Mouse (Mus musculus) heart, adult 18-20 months (tissue): ENCODE data around the gene S1pr3. TPM values are rescaled to one million over a fixed set of nuclear protein-coding genes. Genes with fewer than 3 reads are reported as not detected.

Source experiments
- DNase-seq, 2 experiments: peaks; one replicate each; pipeline ENCODE4 v3.0.0; 2021 to 2022; ENCODE audit warnings: mixed read lengths in 1 of 2
- long read RNA-seq, 2 experiments: library from polyadenylated mRNA; stranded (forward); transcript quantifications; one replicate each; pipeline ENCODE4 v2.0.0; 2021
- total RNA-seq, 2 experiments: library from RNA; stranded (reverse); gene quantifications; 2 replicates each; pipeline ENCODE4 v1.2.3; 2021

S1pr3 gene
- 10 to 100 TPM; 11.5 to 12.7 TPM for total RNA-seq
- long read RNA-seq, experiment 1, full-length matches to known transcripts, result 11 of 20 reads
- long read RNA-seq, experiment 1, partial matches to known transcripts, result 0 of 20 reads
- long read RNA-seq, experiment 1, other reads (novel, unspliced or antisense), result 9 of 20 reads
- long read RNA-seq, experiment 2, full-length matches to known transcripts, result 5 of 15 reads
- long read RNA-seq, experiment 2, partial matches to known transcripts, result 0 of 15 reads
- long read RNA-seq, experiment 2, other reads (novel, unspliced or antisense), result 10 of 15 reads

DNA sequence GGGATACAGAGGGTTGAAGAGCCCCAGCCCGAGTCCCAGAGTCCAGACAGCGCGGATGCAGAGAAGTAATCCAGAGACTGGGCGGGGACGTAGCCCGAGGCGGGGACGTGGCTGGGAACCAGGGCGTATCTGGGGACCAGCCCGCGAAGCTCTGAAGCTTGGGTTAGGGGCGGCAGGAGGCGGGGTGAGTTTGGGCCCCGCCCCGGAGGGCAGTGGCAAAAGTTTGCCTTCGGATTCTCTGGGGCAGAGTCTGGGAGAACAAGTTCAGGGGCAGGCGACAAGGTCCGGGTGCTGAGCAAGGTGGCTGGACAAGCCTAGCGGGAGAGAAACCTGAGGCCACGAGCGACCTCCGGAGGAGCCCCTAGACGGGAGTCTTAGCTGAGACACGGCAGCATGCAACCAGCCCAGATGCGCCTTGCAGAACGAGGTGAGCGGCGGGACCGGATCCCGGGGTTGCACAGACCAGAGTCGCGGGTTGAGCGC lies at the start of gene S1pr3:
Gene S1pr3 (plus strand): TSS at position 121 of the 483 bp plus-strand sequence.
- peak; percentile 82 to 89 for DNase-seq

DNA sequence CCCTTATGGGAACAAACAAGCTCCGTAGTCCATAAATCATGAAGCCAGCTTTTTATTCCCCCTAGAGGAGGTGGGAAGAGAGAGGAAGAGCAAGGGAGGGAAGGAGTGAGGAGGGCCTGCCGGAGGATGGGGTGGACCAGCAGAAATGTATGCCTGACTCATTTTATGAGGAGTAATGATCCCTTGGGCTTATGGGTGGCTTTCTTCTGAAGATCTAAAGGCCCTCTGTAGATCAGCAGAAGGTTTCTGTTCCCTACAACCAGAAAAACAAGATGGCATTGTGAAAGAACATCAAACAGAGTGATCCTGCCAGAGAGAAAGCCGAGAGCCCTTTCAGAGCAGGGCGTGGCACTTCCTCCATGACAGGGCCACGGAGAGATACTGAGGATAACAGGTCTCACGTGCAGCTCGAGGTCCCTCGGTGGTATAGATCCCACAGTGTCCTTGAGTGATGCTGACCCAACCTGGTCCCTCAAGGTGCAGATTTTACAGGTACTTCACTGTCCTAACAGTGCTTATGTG lies 47.9 kb upstream of the S1pr3 start:
- DNase-seq, result no peak

DNA sequence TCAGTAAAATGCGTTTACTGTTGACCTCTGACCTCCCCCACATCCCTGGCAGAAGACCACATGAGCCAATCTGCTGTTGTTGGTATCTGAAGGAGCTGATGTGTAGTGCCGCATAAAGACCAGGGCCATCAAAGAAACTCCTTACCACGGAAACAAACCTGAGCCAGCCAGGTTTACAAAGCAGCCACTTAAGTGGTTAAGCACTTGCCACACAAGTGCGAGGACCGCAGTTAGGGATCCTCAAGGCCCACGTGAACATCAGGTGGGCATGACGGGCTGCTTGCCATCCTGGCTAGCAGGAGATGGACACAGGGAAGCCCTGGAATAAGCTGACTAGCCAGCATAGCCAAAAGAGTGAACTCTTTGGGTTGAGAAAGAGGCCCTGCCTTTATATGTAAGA lies 45.0 kb upstream of the S1pr3 start:
- no peak for DNase-seq

DNA sequence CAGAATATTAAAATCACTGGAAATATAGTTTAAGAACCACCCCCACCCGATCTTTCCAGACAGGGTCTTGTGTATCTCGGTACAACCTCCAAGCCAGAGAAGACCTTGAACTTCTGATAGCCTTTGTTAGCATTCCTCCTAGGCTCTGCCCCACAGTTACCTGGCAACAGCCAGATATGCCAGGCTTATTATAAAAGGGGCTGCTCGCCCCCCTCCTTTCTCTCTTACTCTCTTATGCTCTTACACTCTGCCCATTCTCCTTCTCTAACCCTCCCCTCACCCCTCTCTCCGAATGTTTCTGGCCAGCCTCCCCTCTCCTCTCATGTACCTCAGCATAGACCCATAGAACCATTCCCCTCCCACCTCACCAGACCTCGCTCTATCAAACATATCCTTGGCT lies 44.5 kb upstream of the S1pr3 start:
- no peak for DNase-seq

DNA sequence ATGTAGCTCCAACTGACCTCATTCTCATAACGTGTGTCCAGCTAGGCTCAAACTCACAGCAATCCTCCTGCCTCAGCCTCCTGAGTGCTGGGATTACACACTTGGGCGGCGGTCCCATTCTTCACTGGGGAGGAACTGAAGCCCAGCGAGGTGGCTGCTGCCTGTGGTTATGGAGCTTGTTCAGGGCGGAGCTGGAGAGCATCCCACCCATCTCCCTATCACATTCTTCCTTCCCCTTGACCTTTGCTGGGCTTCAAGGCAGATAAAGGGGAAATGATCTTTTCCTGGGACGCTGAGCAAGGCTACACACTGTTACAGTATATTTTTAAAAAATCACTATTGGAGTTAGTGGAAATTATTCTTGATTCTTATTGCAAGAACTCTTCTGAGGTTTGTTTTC lies 43.2 kb upstream of the S1pr3 start:
- no peak for DNase-seq

DNA sequence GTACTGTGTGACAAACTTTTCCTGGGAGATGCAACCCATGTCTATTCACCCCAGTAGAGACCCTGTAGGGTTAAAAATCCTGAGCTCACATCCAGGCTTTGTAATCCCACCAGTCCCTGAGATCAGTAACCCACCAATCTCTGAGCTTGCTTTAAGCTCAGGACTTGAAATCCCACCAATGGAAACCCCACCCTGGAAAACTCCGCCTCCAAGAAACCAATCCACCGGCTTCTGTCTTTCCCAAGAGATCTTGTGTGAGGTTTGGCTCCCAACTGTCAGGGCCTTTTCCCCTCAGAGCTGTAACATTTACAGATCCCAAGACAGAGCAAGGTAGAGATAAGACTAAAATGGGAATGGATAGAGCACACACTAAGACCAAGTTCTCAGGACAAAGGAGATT lies 40.1 kb upstream of the S1pr3 start:
- DNase-seq, result no peak

DNA sequence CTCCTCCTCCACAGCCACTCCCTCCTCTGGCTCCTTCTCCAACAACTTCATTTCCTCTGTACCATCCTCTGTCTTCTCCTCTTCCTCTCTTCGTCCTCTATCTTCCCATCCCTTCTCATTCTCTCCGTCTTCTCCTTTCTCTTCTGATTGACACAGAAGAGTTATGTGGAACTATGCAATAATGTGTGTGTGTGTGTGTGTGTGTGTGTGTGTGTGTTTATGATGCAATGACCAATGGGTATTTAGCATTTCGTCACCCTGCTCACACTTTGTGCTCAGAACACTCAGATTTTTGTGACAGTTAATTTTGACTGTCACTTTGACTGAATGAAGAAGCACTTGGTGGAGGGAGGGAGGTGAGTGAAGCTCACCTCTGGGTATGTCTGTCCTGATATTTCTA lies 39.1 kb upstream of the S1pr3 start:
- DNase-seq, result no peak

DNA sequence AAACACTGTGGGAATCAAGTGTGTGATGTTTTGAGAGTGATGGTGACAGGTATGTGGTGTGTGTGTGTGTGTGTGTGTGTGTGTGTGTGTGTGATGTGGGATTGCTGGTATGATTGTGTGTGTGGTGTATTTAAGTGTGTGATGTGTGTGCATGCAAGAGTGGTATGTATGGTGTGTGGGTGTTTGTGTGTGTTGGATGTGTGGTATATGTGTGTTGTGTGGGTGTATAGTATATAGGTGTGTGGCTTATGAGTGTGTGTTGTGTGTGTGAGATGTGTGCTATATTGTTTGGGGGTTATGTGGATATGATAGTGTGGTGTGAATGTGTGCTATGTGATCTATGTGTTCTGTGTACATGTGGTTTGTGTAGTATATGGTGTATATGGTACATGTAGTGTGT lies 35.4 kb upstream of the S1pr3 start:
- no peak for DNase-seq

DNA sequence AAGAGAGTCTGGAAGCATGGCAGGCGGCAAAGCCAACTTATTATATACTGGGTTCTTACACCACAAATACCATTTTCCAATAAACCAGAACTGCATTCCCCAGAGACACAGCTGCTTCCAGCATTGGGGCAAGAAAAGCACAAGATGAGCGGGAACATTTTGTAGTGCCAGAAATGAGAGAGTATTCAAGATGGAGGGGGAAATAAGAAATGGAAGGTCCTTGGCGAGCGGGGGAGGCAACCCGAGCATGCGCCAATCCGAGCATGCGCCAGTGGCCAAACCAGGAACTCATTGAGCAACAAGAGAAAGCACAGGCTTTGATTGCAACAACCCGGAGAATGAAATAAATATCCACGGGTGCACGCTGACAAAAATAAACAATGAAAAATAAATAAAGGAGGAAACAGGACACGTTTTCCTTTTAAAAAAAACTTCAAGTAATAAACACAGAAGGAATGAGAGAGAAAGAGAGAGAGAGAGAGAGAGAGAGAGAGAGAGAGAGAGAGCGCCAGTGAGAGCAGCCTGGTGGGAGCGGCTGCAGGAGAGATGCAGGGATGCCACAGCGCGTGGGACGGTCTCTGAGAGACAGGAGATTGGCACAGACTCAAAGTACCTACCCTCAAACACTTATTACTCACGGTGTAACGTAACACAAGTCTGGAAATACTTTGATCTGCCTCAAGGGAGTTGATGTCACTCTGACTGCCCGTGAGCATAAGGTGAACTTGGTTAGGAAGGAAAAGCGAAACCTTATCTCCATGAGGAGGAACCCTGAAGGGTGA lies 34.2 kb upstream of the S1pr3 start:
- DNase-seq, result peak; percentile 65 to 77

DNA sequence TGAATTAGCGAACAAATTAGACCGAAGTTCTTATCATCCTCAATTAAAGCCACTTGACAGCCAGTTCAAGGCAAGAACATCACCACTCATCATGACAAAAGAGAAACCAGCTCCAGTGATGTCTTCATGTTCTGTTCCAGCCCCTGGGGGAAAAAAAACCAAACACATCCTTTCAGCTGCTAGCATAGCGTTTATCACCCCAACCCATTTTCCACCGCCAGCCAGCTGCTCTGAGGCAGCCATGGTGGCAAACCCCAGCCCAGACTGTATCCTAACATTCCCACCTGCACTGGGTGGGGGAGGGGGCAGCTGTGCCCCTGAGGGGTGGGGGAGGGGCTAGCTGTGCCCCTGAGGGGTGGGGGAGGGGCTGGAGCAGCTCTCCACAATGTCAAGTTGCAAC lies 30.3 kb upstream of the S1pr3 start:
- no peak for DNase-seq

DNA sequence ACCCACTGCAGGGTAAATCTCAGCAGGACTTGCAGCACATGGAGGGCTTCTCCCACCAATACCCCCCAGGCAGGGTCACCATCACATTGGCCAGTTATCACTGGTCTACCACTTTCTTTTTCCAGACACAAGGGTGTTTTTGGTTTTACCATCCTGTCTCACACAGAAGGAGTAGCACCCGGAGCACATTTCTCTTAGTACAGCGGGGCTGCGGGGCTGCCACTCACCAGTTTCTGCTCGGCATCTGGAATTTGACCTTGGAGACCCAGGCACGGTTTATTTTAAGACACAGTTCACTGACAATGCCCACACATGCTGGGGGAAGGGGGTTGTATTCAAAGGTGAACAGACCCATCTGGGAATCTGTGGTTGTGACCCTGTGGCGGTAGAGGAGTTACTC lies 28.8 kb upstream of the S1pr3 start:
- DNase-seq, result no peak

DNA sequence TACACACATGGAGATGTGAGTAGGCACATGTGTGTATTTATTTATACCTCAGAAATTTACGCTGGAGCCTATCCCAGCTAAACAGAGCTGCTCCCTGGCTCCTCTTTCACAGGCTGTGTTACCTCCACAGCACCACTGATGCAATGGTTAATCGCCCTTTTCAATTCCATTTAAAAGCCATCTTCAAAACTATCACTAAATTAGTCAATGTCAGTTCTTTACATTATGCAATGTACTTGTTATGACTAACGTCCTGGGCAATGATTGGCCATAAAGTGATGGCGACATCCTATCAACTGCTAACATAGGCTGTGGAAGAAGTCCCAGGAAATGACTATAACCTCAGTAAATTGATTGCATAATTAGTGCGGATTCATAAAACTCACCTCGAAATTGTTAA lies 26.9 kb upstream of the S1pr3 start:
- DNase-seq, result no peak

DNA sequence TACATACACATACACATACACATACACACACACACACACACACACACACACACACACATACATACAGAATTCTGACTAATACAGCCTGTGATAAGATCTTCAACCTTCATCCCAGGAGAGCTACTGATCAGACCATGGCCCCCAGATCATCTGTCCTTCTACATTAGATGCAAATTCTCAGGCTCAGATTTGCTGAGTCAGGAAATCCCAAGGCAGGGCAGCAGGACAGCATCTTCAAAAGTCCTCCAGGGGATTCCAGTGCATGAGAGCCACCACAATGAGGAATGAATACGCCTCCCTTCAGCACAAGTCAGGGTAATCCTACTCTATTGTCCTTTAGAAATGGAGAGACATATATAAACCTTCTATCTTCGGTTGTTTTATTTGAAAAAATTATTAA lies 23.5 kb upstream of the S1pr3 start:
- DNase-seq, result no peak

DNA sequence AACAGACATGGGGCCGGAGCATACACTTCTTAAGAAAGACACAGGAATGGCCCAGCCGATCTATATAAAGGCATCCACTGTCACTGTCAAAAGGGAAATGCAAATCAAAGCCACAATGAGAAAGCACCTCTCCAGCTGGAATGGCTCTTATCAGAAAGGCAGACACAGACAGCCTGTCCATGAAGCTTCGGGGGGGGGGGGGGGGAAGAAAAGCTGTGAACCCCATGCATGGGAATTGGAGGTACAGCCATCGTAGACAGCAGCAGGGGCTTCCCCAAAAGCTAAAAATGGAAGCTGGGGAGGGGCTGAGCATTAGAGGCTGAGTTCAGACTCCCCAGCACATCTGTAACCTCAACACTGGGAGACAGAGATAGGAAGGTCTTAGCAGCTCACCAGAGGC lies 20.5 kb upstream of the S1pr3 start:
- no peak for DNase-seq

DNA sequence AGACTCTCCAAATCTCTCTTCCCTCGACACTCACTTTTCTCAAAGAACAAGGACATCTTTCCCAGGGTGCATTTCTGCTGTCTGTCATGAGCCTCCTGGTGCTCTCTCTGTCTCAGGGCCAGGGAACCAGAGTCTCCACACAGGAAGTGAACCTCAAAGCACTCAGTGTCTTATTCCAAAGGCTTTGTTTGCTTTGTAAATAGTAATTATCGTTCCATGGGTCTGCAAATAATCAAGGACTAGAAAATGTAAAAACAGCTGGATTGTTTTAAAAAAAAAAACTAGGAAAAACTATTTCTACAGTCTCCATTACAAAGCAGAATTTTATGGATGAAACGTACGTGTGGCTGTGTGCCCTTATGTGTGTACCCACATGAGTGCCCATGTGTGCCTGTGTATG lies 18.0 kb upstream of the S1pr3 start:
- DNase-seq, result no peak

DNA sequence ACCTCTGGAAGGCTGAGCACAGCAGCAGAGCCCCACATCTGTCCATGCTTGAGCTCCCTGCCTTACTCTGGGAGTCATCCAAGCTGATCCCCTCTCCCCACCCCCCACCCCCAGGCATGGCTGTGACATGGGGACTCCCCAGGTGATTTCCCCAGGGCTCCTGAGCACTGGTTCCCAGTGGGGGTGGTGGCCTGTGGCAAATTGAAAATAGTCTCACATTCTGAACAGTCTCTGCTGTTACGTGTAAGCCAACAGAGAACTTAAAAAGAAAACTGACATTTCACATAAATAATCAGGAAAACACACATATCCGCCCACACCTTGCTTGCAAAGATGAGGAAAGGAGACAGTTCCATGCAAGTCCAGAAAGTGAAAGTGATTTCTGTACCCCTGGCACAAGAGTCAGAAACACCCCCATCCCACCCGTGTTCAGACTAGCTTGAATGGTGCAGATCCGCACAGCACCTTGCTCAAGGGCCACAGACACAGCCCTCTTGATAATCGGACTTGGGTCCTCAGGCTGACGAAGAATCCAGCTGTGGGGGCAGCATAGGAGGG lies 17.0 kb upstream of the S1pr3 start:
- no peak for DNase-seq

DNA sequence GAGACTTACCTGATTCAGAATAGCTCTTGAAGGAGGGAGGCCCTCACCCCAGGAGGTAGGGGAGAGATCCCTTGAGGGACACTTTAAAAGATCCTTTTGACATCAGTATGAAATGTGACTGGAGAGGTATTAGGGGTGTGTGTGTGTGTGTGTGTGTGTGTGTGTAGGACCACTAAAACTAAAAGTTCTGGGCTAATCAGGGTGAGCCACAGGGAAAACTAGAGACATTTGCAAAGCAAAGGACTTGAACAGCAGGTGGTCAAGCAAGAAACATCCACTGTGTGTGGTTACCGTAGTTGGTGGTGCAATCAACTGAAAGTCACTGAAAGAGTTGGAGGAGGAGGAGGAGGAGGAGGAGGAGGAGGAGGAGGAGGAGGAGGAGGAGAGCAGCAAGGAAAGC lies 16.2 kb upstream of the S1pr3 start:
- DNase-seq, result no peak

DNA sequence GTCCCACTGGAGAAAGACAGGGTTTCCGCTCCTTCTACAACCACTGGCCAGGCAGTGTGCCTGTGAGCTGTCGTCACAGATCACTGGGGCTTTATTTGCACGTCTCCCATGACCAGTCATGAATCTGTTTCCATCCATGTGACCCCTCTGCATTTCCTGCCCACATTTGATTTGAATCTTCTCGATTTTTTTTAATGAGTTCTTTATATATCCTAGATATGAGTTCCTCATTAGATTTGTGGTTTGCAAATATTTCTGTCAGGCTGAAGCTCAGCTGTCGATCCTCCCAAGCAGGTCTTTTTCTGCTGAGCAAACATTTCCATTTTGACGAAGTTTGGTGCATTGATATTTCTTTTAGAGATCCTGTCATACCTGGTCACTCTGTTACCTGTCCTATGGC lies 10.6 kb upstream of the S1pr3 start:
- no peak for DNase-seq

DNA sequence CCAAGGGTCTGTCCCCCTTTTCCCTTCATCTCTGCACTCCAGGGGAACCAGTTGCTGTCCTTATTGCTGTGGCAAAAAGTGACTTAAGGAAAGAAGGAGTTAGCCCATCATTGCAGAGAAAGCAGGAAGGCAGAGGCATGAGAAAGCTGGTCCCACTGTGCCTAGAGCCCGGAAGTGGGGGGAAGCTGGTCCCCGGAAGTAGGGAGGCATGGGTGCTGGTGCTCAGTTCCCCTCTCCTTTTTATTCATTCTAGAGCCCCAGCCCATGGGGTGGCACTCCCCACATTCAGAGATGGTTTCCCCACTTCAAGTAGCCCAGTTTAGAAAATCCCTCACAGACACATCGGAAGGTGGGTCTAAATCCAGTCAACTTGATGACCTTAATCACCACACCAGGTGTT lies 8.9 kb upstream of the S1pr3 start:
- DNase-seq, result no peak

DNA sequence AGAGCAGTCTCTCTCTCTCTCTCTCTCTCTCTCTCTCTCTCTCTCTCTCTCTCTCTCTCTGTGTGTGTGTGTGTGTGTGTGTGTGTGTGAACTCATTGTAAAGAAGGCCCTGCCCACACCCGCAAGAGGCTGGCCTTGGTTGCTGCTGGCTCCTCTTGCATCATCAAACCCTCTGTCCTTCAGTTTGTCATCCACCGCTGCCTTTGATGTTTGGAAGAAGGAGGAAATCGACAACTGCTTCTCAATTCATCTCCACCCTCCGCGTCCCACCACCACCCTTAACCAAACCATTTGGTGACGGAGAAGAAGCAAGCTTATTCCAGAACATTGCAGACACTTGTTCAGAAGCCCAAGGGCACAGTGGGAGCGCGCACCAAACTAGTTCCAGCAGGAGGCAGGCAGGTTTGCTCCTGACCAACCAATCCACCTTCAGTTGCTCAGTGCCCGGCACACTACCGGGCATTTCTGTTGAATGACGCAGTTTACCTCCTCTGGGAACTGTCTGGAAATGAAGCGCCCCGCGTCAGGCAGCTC lies 8.2 kb upstream of the S1pr3 start:
- no peak for DNase-seq

DNA sequence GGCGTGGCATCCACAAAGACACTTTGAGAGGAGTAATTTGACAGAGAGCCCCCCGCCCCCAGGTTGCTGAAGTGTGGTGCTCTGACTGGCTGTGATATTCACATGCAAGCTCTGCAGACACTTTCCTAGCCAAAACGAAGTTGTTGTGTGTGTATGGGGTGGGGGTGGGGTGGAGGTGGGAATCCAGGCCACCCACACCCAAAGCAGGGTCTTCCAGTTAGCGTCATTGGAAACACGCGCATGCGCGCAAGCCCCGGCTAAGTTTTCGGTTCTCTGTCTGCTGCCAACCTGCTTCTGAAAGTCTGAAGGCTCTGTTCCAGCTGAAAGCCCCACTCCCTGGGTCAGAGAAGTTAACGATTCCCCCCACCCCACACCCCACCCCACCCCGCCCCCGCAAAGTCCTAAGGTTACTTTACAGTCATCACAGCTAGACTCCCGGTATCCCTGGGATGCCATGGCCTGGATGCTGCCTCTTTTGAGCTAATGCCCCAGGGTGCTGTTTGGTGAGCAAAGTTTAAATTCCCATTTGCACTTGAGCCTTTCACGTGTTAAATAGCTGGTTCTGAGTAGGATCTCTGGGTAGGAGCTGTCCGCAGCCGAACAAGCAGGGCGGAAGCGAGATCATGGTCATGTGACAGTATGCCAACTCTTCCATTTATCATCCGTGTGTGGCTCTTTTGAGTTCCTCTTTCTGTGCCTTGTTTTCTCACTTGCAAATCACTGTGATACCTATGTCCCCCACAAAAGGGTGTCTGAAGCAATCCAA lies 7.5 kb upstream of the S1pr3 start:
- DNase-seq, result peak in 1 of 2 experiments; percentile 39

DNA sequence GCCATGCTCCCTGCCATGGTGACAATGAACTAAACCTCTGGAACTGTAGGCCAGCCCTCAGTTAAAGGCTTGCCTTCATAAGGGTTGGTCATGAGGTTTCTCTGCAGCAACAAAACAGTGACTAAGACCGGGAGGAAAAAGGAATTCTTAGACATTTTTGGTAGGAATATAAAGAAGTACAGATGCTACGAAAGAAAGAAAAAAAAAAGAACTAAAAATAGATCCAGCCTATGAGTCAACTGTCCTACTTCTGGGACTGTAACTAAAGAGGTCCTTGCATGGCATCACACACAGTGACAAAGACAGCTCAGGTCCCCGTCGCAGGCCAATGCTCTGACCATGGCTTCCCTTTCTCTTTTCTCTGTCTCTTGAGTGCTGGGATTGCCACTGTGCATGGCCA lies 3.9 kb upstream of the S1pr3 start:
- no peak for DNase-seq
